ENCODE assay signal across 10 mouse cellular contexts in genomic region chr7:57700370-57700769, GRCm38 (mm10).
DNase-seq lines count a peak whose midpoint lies in the region; ATAC-seq and TF ChIP-seq lines count a peak whose summit lies in the region.
"Had no signal": no experiment of that assay in that cellular context is flagged by ENCODE, and none has a peak within 500 bp of the region (broad histone marks: within the 10 kb centered on the region; RNA-seq: fewer than 3 reads in every experiment).

No protein-coding gene starts in this region.

- H3K27ac ChIP-seq in midbrain, embryonic 15.5 days: 0 out of 2 replicates have a peak overlapping the region, but pooled peaks have one; percentile 25
- no peak overlapping the region for H3K27ac ChIP-seq in midbrain, embryonic 14.5 days (replicated peaks; ENCODE audit: low read depth, low read length)
- H3K27ac ChIP-seq in forebrain, postnatal 0 days (ENCODE audit: low read depth, low read length): no peak overlapping the region
- no peak overlapping the region for H3K27ac ChIP-seq in kidney, embryonic 14.5 days (ENCODE audit: low read depth, low read length)
- H3K27ac ChIP-seq: liver, embryonic 13.5 days had no signal

- peak; percentile 76 for ATAC-seq in frontal cortex, adult (ENCODE audit: low TSS enrichment)
- ATAC-seq in midbrain, embryonic 15.5 days (replicated peaks): peak; percentile 68
- no peak for ATAC-seq in midbrain, embryonic 14.5 days (ENCODE audit: low FRiP score, low TSS enrichment)
- peak; percentile 64 for ATAC-seq in forebrain, postnatal 0 days
- ATAC-seq in kidney, embryonic 14.5 days (ENCODE audit: low FRiP score, low TSS enrichment): no peak
- ATAC-seq: inflammation-experienced regulatory T-cells, adult 6 months had no signal

- 0 out of 2 replicates have a peak, but pooled peaks cover 13% of the 10 kb centered on the region for H3K4me1 ChIP-seq in midbrain, embryonic 15.5 days
- H3K4me1 ChIP-seq in midbrain, embryonic 14.5 days (ENCODE audit: control insufficient read depth, insufficient read depth, low read length): peaks cover 8% of the 10 kb centered on the region; the same call in 1 of the 2 replicates
- H3K4me1 ChIP-seq in forebrain, postnatal 0 days (ENCODE audit: insufficient read depth): no peaks in the 10 kb centered on the region
- no peaks in the 10 kb centered on the region for H3K4me1 ChIP-seq in kidney, embryonic 14.5 days (ENCODE audit: control insufficient read depth, insufficient read depth, low read length)
- H3K4me1 ChIP-seq: liver, embryonic 13.5 days had no signal

- intact Hi-C loops in left cerebral cortex, postnatal 25 days (cut with DNase I): no loop called here

- H3K4me2 ChIP-seq in midbrain, embryonic 15.5 days: no peak overlapping the region
- no peak overlapping the region for H3K4me2 ChIP-seq in midbrain, embryonic 14.5 days (ENCODE audit: low read length)
- H3K4me2 ChIP-seq in forebrain, postnatal 0 days (ENCODE audit: low read depth): no peak overlapping the region
- H3K4me2 ChIP-seq in kidney, embryonic 14.5 days (replicated peaks; ENCODE audit: low read depth, low read length): no peak overlapping the region
- H3K4me2 ChIP-seq: liver, embryonic 13.5 days had no signal

- H3K9me3 ChIP-seq in midbrain, embryonic 15.5 days: no peaks in the 10 kb centered on the region
- no peaks in the 10 kb centered on the region for H3K9me3 ChIP-seq in midbrain, embryonic 14.5 days (ENCODE audit: control insufficient read depth, low read length)
- H3K9me3 ChIP-seq in forebrain, postnatal 0 days (ENCODE audit: low read length): no peaks in the 10 kb centered on the region
- H3K9me3 ChIP-seq in kidney, embryonic 14.5 days (ENCODE audit: control insufficient read depth, low read length): no peaks in the 10 kb centered on the region
- H3K9me3 ChIP-seq: liver, embryonic 13.5 days had no signal

- DNase-seq in frontal cortex, postnatal 14 days (ENCODE audit: low spot score in 2 of 2): no peak
- DNase-seq in midbrain, embryonic 14.5 days: no peak
- no peak for DNase-seq in forebrain, postnatal 0 days
- peak; percentile 19 to 83 for DNase-seq in left cerebral cortex, postnatal 25 days (ENCODE audit: low spot score in 2 of 2)
- DNase-seq in cerebellum, postnatal 36 days: no peak
- DNase-seq: liver, embryonic 13.5 days had no signal

- H3K27me3 ChIP-seq in midbrain, embryonic 15.5 days (replicated peaks): no peaks in the 10 kb centered on the region
- no peaks in the 10 kb centered on the region for H3K27me3 ChIP-seq in midbrain, embryonic 14.5 days (ENCODE audit: control insufficient read depth, insufficient read depth, low read length)
- H3K27me3 ChIP-seq in forebrain, postnatal 0 days (ENCODE audit: insufficient read depth, low read length): no peaks in the 10 kb centered on the region
- no peaks in the 10 kb centered on the region for H3K27me3 ChIP-seq in kidney, embryonic 14.5 days (ENCODE audit: control insufficient read depth, insufficient read depth, low read length)
- H3K27me3 ChIP-seq: liver, embryonic 13.5 days had no signal

- H3K4me3 ChIP-seq in midbrain, embryonic 15.5 days: no peak overlapping the region
- no peak overlapping the region for H3K4me3 ChIP-seq in midbrain, embryonic 14.5 days (replicated peaks; ENCODE audit: low read depth, low read length)
- no peak overlapping the region for H3K4me3 ChIP-seq in forebrain, postnatal 0 days (ENCODE audit: low read depth, low read length)
- H3K4me3 ChIP-seq in kidney, embryonic 14.5 days (ENCODE audit: low read length): no peak overlapping the region
- H3K4me3 ChIP-seq: liver, embryonic 13.5 days had no signal

- no peak overlapping the region for H3K9ac ChIP-seq in midbrain, embryonic 15.5 days
- H3K9ac ChIP-seq in midbrain, embryonic 14.5 days (replicated peaks; ENCODE audit: low read length): no peak overlapping the region
- no peak overlapping the region for H3K9ac ChIP-seq in forebrain, postnatal 0 days
- no peak overlapping the region for H3K9ac ChIP-seq in kidney, embryonic 14.5 days (ENCODE audit: low read depth, low read length)
- H3K9ac ChIP-seq: liver, embryonic 13.5 days had no signal

- no peak for TF ChIP-seq CTCF in forebrain, postnatal 0 days (IDR thresholded peaks at IDR 0.05; ENCODE audit: low read depth)

- 72% methylated on average over 7 of the region's 7 CpGs for WGBS in midbrain, embryonic 15.5 days
- WGBS in midbrain, embryonic 14.5 days: 80% methylated on average over 7 of the region's 7 CpGs
- 56% methylated on average over 7 of the region's 7 CpGs for WGBS in forebrain, postnatal 0 days
- WGBS in kidney, embryonic 14.5 days: 88% methylated on average over 7 of the region's 7 CpGs

- H3K36me3 ChIP-seq in midbrain, embryonic 15.5 days (replicated peaks): no peaks in the 10 kb centered on the region
- no peaks in the 10 kb centered on the region for H3K36me3 ChIP-seq in midbrain, embryonic 14.5 days (ENCODE audit: control insufficient read depth, insufficient read depth, low read length)
- H3K36me3 ChIP-seq in forebrain, postnatal 0 days (ENCODE audit: insufficient read depth): no peaks in the 10 kb centered on the region
- H3K36me3 ChIP-seq in kidney, embryonic 14.5 days (ENCODE audit: control insufficient read depth, insufficient read depth, low read length): no peaks in the 10 kb centered on the region
- H3K36me3 ChIP-seq: liver, embryonic 13.5 days had no signal

Comparison
In these comparisons a context has a peak if more than half of its experiments do, and no peak if none do; other contexts are left out.
1. ATAC-seq: peak in frontal cortex, adult (single experiment), midbrain, embryonic 15.5 days (single experiment) and forebrain, postnatal 0 days (single experiment); none in midbrain, embryonic 14.5 days (single experiment) and kidney, embryonic 14.5 days (single experiment).
2. DNase-seq: peak in left cerebral cortex, postnatal 25 days (2 of 2); none in frontal cortex, postnatal 14 days (0 of 2), midbrain, embryonic 14.5 days (single experiment), forebrain, postnatal 0 days (single experiment) and cerebellum, postnatal 36 days (0 of 2).